Mouse (Mus musculus): Measurements from ENCODE around the gene Tbl1x.

- TF ChIP-seq CTCF (IDR thresholded peaks at IDR 0.05; ENCODE audit: low read depth, low read length) (no peak), POLR2A (IDR thresholded peaks at IDR 0.05; ENCODE audit: insufficient read depth, low read length) (no peak), EP300 (IDR thresholded peaks at IDR 0.05; ENCODE audit: insufficient read depth, low read depth, low read length) (no peak)
Measured at GRCm38 (mm10) chrX:77603496-77604258, 92.9 kb downstream of the Tbl1x start.
